Mouse (Mus musculus) limb, embryonic 11.5 days (tissue): ENCODE measurements around the gene Umodl1. TPM values are rescaled to one million over a fixed set of nuclear protein-coding genes. Genes with fewer than 3 reads are reported as not detected.

Source experiments
- ATAC-seq: fragments of 200-750 bp; cut with Nextera tagmentation; 2 replicates; pipeline ENCODE4 v1.8.0; 2017; ENCODE audit warnings: low read depth; ENCODE audit not compliant: insufficient number of reproducible peaks, low FRiP score, low TSS enrichment
- DNase-seq: peaks from one replicate; pipeline ENCODE4 v3.0.0-alpha.2; 2015; ENCODE audit warnings: low spot score
- H3K27ac ChIP-seq: fragments of 300-500 bp; sonication (generic); replicated peaks from 2 replicates; pipeline ENCODE4 v1.5.1; 2014; ENCODE audit warnings: low read depth, mild to moderate bottlenecking, low read length
- H3K27me3 ChIP-seq: fragments of 300-500 bp; sonication (generic); 2 replicates; pipeline ENCODE4 v1.6.1; 2014; ENCODE audit warnings: mild to moderate bottlenecking, low read length, mixed read lengths; ENCODE audit not compliant: control insufficient read depth, insufficient read depth
- H3K36me3 ChIP-seq: fragments of 300-500 bp; sonication (generic); 2 replicates; pipeline ENCODE4 v1.6.1; 2014; ENCODE audit warnings: mild to moderate bottlenecking, low read length, moderate library complexity, mixed read lengths; ENCODE audit not compliant: control insufficient read depth, insufficient read depth
- H3K4me1 ChIP-seq: fragments of 300-500 bp; sonication (generic); 2 replicates; pipeline ENCODE4 v1.6.1; 2014; ENCODE audit warnings: low read length, mixed read lengths; ENCODE audit not compliant: control insufficient read depth, insufficient read depth
- H3K4me2 ChIP-seq: fragments of 300-500 bp; sonication (generic); 2 replicates; pipeline ENCODE4 v1.6.1; 2014; ENCODE audit warnings: low read depth, mild to moderate bottlenecking, moderate library complexity; ENCODE audit not compliant: severe bottlenecking
- H3K4me3 ChIP-seq: fragments of 300-500 bp; sonication (generic); 2 replicates; pipeline ENCODE4 v1.5.1; 2014; ENCODE audit warnings: low read depth, low read length
- H3K9ac ChIP-seq: fragments of 300-500 bp; sonication (generic); 2 replicates; pipeline ENCODE4 v1.6.1; 2014; ENCODE audit warnings: mild to moderate bottlenecking, low read length
- H3K9me3 ChIP-seq: fragments of 300-500 bp; sonication (generic); 2 replicates; pipeline ENCODE4 v1.6.1; 2016; ENCODE audit warnings: low read length; ENCODE audit not compliant: control insufficient read depth
- WGBS: fragments of 180-500 bp; shearing (Covaris S2); extraction: QIAGEN DNeasy Blood & Tissue Kit; methylation state at CpG from one replicate; pipeline ENCODE4 v1.1.7; 2014; 5-methylcytosine and 5-hydroxymethylcytosine counted together
- polyA plus RNA-seq: library from polyadenylated mRNA; unstranded; fragments of >200 nt; fragmentation: Nextera tagmentation; extraction: Ambion mirVana; gene quantifications from 2 replicates; pipeline ENCODE4 v1.2.1, GENCODE M21; 2014

Gene Umodl1
- polyA plus RNA-seq, 1 experiment from 2014 or later = not detected

DNA sequence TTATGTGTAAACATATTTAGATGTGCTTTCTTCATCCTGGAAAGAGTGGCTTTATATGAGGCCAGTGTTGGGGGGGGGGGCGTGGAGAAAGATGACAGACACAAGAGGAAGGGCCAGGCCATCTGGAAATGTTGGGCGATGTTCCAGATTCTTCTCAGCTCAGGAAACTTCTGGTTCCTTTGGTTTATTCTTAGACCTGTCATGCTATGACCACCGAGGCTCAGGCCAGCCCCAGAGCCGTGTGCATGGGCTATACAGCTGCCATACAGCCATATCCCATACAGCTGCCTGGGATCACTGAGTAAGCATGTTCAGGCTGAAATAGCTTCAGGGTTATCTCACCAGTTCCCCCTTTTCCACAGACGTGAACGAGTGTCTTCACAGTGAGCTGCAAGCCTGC is 18.9 kb downstream of the Umodl1 start:
- Histone ChIP-seq H3K9me3 (no peaks in the 10 kb centered on the region), H3K27ac (no peak overlapping the region), H3K36me3 (no peaks in the 10 kb centered on the region), H3K4me3 (no peak overlapping the region), H3K9ac (no peak overlapping the region), H3K4me1 (no peaks in the 10 kb centered on the region), H3K27me3 (no peaks in the 10 kb centered on the region), H3K4me2 (no peak overlapping the region)
- DNase-seq = no peak
- 87% methylated on average over 6 of the region's 6 CpGs for WGBS
- ATAC-seq = no peak

DNA sequence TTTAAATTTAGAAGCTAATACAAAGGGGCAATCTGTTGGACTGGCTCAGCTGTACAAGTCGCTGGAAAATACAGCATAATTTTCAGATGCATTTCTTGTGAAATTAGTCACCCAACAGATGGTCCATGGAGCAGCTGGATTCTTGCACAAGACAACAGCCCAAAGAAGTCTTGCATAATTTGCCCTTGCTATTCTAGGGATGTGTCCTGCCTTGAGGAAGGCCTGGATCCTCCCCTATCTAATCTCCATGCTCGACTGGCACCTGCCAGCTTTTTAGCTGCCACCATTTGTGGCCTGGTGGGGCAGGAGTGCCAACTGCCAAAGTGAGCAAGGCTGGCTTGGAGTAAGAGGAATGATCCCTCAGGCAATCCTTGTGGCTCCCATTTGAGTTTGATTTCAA is 22.9 kb downstream of the Umodl1 start:
- WGBS = 66% methylated on average over 2 of the region's 2 CpGs
- no peaks in the 10 kb centered on the region for H3K36me3 ChIP-seq

DNA sequence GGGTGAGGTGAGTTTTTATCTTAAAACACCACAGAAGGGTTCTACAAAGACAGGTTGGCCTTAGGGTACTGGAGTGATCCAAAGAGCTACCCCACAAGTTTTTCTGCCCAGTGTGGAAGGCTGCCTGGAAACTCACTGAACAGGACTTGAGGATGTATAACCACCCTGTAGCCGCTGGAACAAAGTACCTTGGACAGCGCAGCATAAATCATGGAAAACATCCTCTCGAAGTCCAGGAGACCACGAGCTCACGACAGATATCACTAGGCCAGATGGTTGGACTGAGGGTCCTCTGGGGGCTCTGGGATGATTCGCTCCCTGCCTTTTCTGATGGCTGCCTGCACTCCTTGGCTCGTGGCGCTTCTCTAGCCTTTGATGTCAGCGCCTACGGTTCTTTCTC is 24.1 kb downstream of the Umodl1 start:
- Histone ChIP-seq H3K36me3 (no peaks in the 10 kb centered on the region), H3K4me3 (no peak overlapping the region), H3K4me1 (no peaks in the 10 kb centered on the region), H3K9ac (no peak overlapping the region), H3K27ac (no peak overlapping the region), H3K9me3 (no peaks in the 10 kb centered on the region), H3K4me2 (no peak overlapping the region), H3K27me3 (no peaks in the 10 kb centered on the region)
- 74% methylated on average over 10 of the region's 10 CpGs for WGBS
- no peak for DNase-seq
- no peak for ATAC-seq

More for the DNA sequence above, 22.9 kb downstream of the Umodl1 start:
- no peak for ATAC-seq
- H3K27ac ChIP-seq = no peak overlapping the region
- H3K4me2 ChIP-seq = no peak overlapping the region
- H3K9me3 ChIP-seq = no peaks in the 10 kb centered on the region
- no peak overlapping the region for H3K9ac ChIP-seq
- no peak overlapping the region for H3K4me3 ChIP-seq
- no peaks in the 10 kb centered on the region for H3K27me3 ChIP-seq
- no peaks in the 10 kb centered on the region for H3K4me1 ChIP-seq
- no peak for DNase-seq

DNA sequence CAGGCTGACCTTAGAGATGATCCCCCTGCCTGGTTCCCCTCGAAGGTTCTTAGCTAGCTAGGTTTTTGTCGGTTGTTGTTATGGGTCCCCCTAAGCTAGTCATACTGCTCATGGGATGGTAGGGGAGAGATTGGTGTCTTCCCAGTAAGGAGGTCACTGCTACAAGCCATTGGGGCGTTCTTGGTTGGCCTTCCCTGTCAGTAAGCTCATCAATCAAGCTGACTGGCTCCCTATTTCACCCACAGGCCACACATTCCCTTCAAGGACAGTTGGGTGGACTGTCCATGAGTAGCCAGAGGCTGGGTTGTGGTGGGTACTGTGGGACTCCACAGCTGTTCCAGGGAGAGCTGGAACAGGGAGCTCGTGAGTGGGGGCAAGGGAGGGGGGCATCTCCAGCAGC is 29.1 kb downstream of the Umodl1 start:
- Histone ChIP-seq H3K4me1 (no peaks in the 10 kb centered on the region), H3K27me3 (no peaks in the 10 kb centered on the region), H3K4me3 (no peak overlapping the region), H3K27ac (no peak overlapping the region), H3K9me3 (no peaks in the 10 kb centered on the region), H3K4me2 (no peak overlapping the region), H3K9ac (no peak overlapping the region), H3K36me3 (no peaks in the 10 kb centered on the region)
- no peak for ATAC-seq
- DNase-seq = no peak
- WGBS = 72% methylated on average over 4 of the region's 4 CpGs

DNA sequence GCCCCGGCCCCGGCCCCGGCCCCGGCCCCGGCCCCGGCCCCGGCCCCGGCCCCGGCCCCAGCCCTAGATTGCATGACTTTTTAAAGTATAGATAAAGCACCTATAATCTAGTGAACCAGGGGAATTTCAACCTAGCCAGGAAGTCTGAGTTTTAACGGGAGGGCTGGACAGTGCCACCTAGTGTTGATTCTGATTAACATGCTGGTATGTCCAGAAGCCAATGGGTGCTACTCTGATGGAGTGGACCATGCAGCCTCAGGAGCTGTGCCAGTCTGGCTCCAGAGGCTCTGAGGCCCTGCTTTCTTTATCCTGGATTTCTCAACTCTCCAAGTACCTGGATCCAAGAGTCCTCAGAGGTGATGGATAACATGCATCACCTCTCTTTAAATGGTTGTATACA is 35.8 kb downstream of the Umodl1 start:
- no peak overlapping the region for H3K4me2 ChIP-seq
- no peaks in the 10 kb centered on the region for H3K27me3 ChIP-seq
- H3K9ac ChIP-seq = no peak overlapping the region
- no peaks in the 10 kb centered on the region for H3K9me3 ChIP-seq
- H3K27ac ChIP-seq = no peak overlapping the region
- ATAC-seq (no peak), DNase-seq (peak; percentile 31)
- 65% methylated on average over 10 of the region's 10 CpGs for whole genome bisulfite sequencing
- no peak overlapping the region for H3K4me3 ChIP-seq
- no peaks in the 10 kb centered on the region for H3K36me3 ChIP-seq
- H3K4me1 ChIP-seq = no peaks in the 10 kb centered on the region

DNA sequence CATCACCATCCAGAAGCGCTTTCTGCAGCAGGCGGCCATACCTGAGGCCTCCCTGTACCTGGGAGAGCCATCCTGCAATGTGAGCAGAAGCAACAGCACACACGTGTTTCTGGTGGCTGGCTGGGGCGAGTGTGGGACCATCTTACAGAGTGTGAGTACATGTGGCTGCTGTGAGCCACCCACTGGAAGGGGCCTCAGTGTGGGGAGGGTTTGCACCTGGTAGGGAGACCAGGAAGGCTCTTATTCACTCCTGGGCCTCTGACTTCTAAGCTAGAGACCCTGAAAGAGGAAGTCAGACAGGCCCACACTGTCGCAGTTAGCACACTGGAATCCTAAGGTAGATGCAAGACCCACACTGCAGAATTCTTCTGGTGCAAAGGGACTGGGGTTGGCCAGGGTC is 41.9 kb downstream of the Umodl1 start:
- Histone ChIP-seq H3K4me2 (no peak overlapping the region), H3K9ac (no peak overlapping the region), H3K36me3 (no peaks in the 10 kb centered on the region), H3K9me3 (no peaks in the 10 kb centered on the region), H3K4me3 (no peak overlapping the region), H3K27me3 (no peaks in the 10 kb centered on the region), H3K27ac (no peak overlapping the region), H3K4me1 (peaks cover 5% of the 10 kb centered on the region; the same call in 1 of the 2 replicates)
- DNase-seq (no peak), ATAC-seq (no peak)
- 79% methylated on average over 5 of the region's 5 CpGs for WGBS

DNA sequence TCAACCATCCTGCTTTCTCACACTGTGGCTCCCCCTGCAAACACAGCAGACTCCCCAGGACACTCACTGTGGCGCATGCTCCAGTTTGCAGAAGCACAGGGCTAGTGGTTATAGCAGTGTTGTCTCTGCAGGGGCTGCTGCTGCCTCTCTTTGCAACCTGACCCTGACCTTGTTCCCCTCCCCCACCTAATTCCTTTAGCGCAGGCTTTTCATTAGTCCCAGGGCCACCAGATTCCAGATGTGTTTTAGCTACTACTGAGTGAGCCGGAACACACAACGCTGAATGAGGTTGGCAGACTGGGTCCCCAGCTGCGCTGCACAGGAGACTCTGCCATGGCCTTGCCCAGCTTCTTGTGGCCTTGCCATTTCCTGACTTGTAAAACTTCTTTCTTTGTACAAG is 46.5 kb downstream of the Umodl1 start:
- Histone ChIP-seq H3K36me3 (no peaks in the 10 kb centered on the region), H3K4me1 (peaks cover 5% of the 10 kb centered on the region; the same call in 1 of the 2 replicates), H3K27me3 (no peaks in the 10 kb centered on the region), H3K4me2 (no peak overlapping the region; the same call in 1 of the 2 replicates), H3K9ac (no peak overlapping the region), H3K4me3 (no peak overlapping the region), H3K9me3 (no peaks in the 10 kb centered on the region), H3K27ac (peak overlapping the region; percentile 72; the same call in 1 of the 2 replicates)
- ATAC-seq (peak; percentile 83), DNase-seq (peak; percentile 81)
- WGBS = 1% methylated on average over 5 of the region's 5 CpGs

DNA sequence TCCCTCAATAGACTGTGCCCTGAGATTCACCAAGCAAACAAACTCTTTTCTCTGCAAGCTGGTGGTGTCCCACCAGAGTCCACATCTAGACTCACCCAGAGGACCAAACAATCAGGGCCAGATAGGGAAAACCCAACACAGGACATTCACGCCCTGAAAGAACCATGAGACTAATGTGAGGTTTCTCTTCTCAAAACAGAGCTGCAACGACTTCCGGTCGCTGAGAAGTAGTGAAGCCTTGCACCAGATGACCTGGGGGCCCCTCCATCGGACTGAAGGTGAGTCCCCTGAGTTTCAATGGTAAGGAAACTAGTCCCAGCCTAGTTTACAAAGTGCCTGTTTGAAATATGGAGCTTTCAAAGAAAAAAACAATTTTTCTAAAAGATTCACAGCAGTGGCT is 48.2 kb downstream of the Umodl1 start:
- H3K9ac ChIP-seq = no peak overlapping the region
- no peaks in the 10 kb centered on the region for H3K36me3 ChIP-seq
- 91% methylated on average over 5 of the region's 5 CpGs for WGBS
- ATAC-seq (no peak), DNase-seq (no peak)
- no peaks in the 10 kb centered on the region for H3K9me3 ChIP-seq
- peaks cover 5% of the 10 kb centered on the region; the same call in 1 of the 2 replicates for H3K4me1 ChIP-seq
- H3K27ac ChIP-seq = no peak overlapping the region
- H3K4me2 ChIP-seq = no peak overlapping the region
- H3K4me3 ChIP-seq = no peak overlapping the region
- no peaks in the 10 kb centered on the region for H3K27me3 ChIP-seq

DNA sequence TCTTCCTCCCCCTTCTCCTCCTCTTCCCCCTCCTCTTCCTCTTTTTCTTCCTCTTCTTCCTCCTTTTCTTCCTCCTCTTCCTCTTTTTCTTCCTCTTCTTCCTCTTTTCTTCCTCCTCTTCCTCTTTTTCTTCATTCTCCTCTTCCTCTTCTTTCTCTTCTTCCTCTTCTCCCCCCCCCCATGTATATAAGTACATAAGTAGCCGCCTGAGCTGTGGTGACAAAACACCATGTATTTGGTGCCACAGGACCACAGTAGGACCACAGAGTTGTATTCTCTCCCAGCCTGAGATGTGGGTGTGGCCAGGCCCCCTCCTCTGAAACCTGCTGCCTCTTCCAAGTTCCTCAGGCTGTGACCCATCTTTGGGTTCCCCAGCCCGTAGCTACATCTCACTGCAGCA is 50.8 kb downstream of the Umodl1 start:
- no peak for DNase-seq

More for the DNA sequence above, 50.8 kb downstream of the Umodl1 start:
- Histone ChIP-seq H3K9ac (no peak overlapping the region), H3K27me3 (no peaks in the 10 kb centered on the region), H3K27ac (no peak overlapping the region), H3K4me3 (no peak overlapping the region), H3K4me1 (peaks cover 5% of the 10 kb centered on the region; the same call in 1 of the 2 replicates), H3K9me3 (no peaks in the 10 kb centered on the region), H3K4me2 (no peak overlapping the region), H3K36me3 (no peaks in the 10 kb centered on the region)
- no peak for ATAC-seq
- 91% methylated on average over 2 of the region's 2 CpGs for WGBS
